ENCODE assay signal across 8 mouse cellular contexts in the genomic region with DNA sequence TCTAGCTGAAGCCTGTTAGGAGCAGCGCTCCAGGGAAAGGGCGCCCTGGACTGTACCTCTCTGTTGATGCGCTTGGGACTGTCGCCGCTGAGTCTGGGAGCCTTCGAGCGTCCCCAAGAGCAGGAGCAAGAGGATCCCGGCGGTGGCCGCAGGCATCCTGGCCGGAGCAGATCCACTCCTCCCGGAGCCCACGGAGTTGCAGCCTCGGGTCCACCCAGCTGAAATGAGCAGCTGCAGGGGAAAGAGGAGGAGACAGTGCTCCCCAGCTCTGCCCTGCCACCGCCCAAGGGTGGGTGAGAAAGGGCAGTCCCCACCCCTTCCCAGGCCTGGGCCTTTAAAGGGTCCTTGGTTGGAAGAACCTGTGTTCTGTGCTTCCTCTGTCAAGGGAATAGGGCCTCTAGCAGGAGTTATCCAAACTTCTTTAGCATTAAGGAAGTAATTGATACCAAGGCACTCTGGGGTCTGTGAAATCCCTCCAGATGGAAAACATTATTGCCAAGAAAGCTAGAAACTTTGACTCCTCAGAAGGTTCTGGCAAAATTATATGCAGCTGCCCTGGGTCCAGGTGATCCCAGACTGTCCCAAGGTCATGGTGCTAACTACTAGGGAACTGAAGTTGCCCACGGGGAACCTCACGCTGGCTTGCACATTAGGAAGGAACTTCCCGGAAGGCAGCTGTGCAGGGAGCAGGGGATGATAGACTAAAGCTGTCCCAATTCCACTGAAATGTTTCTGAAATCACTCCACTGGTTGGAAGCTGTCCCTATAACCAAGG. TPM values are rescaled to one million over a fixed set of nuclear protein-coding genes. Genes with fewer than 3 reads are reported as not detected.
DNase-seq lines count a peak whose midpoint lies in the region; ATAC-seq lines count a peak whose summit lies in the region.

No protein-coding gene starts in this region.

- H3K9ac ChIP-seq in embryonic facial prominence, embryonic 12.5 days: peak overlapping the region; percentile 60
- peak overlapping the region; percentile 69 for H3K9ac ChIP-seq in heart, embryonic 12.5 days
- peak overlapping the region; percentile 44 for H3K9ac ChIP-seq in kidney, embryonic 14.5 days (ENCODE audit: low read depth, low read length)
- peak overlapping the region; percentile 40; the same call in 1 of the 2 replicates for H3K9ac ChIP-seq in stomach, embryonic 14.5 days (replicated peaks; ENCODE audit: low read depth, low read length)

- H3K4me2 ChIP-seq in embryonic facial prominence, embryonic 12.5 days (replicated peaks): peak overlapping the region; percentile 69
- H3K4me2 ChIP-seq in heart, embryonic 12.5 days: peak overlapping the region; percentile 80
- peak overlapping the region; percentile 49 for H3K4me2 ChIP-seq in kidney, embryonic 14.5 days (replicated peaks; ENCODE audit: low read depth, low read length)
- H3K4me2 ChIP-seq in stomach, embryonic 14.5 days (replicated peaks; ENCODE audit: low read depth, low read length): peak overlapping the region; percentile 64

- peak overlapping the region; percentile 92 for H3K27ac ChIP-seq in embryonic facial prominence, embryonic 12.5 days
- H3K27ac ChIP-seq in heart, embryonic 12.5 days (ENCODE audit: poor library complexity, severe bottlenecking): peak overlapping the region; percentile 82
- H3K27ac ChIP-seq in kidney, embryonic 14.5 days (ENCODE audit: low read depth, low read length): 0 out of 2 replicates have a peak overlapping the region, but pooled peaks have one; percentile 24
- peak overlapping the region; percentile 72 for H3K27ac ChIP-seq in stomach, embryonic 14.5 days (ENCODE audit: low read length)

- no peaks in the 10 kb centered on the region for H3K36me3 ChIP-seq in embryonic facial prominence, embryonic 12.5 days
- H3K36me3 ChIP-seq in heart, embryonic 12.5 days: no peaks in the 10 kb centered on the region
- no peaks in the 10 kb centered on the region for H3K36me3 ChIP-seq in kidney, embryonic 14.5 days (ENCODE audit: control insufficient read depth, insufficient read depth, low read length)
- no peaks in the 10 kb centered on the region for H3K36me3 ChIP-seq in stomach, embryonic 14.5 days (ENCODE audit: control insufficient read depth, insufficient read depth, low read length)

- 4% methylated on average over 18 of the region's 18 CpGs for WGBS in embryonic facial prominence, embryonic 12.5 days
- WGBS in heart, embryonic 12.5 days: 11% methylated on average over 18 of the region's 18 CpGs
- WGBS in kidney, embryonic 14.5 days: 9% methylated on average over 18 of the region's 18 CpGs
- WGBS in stomach, embryonic 14.5 days: 10% methylated on average over 18 of the region's 18 CpGs

- H3K4me1 ChIP-seq in embryonic facial prominence, embryonic 12.5 days: no peaks in the 10 kb centered on the region
- peaks cover 11% of the 10 kb centered on the region for H3K4me1 ChIP-seq in heart, embryonic 12.5 days (replicated peaks)
- H3K4me1 ChIP-seq in kidney, embryonic 14.5 days (ENCODE audit: control insufficient read depth, insufficient read depth, low read length): no peaks in the 10 kb centered on the region
- peaks cover 4% of the 10 kb centered on the region; the same call in 1 of the 2 replicates for H3K4me1 ChIP-seq in stomach, embryonic 14.5 days (ENCODE audit: control insufficient read depth, insufficient read depth, low read length)

- H3K9me3 ChIP-seq in embryonic facial prominence, embryonic 12.5 days: no peaks in the 10 kb centered on the region
- H3K9me3 ChIP-seq in heart, embryonic 12.5 days (replicated peaks): no peaks in the 10 kb centered on the region
- no peaks in the 10 kb centered on the region for H3K9me3 ChIP-seq in kidney, embryonic 14.5 days (ENCODE audit: control insufficient read depth, low read length)
- H3K9me3 ChIP-seq in stomach, embryonic 14.5 days (ENCODE audit: control insufficient read depth, low read depth, low read length): no peaks in the 10 kb centered on the region

- peak; percentile 87 for ATAC-seq in frontal cortex, adult (ENCODE audit: low TSS enrichment)
- peak; percentile 82 for ATAC-seq in embryonic facial prominence, embryonic 12.5 days (ENCODE audit: insufficient number of reproducible peaks, insufficient read depth, low FRiP score, low TSS enrichment)
- peak; percentile 45; the same call in 1 of the 2 replicates for ATAC-seq in heart, embryonic 12.5 days (ENCODE audit: insufficient number of reproducible peaks, low FRiP score)
- peak; percentile 90 for ATAC-seq in kidney, embryonic 14.5 days (ENCODE audit: low FRiP score, low TSS enrichment)
- ATAC-seq in stomach, embryonic 14.5 days (ENCODE audit: insufficient number of reproducible peaks, insufficient read depth, low FRiP score, low read depth): peak; percentile 80; the same call in 1 of the 2 replicates

- H3K4me3 ChIP-seq in embryonic facial prominence, embryonic 12.5 days: peak overlapping the region; percentile 54
- peak overlapping the region; percentile 53 for H3K4me3 ChIP-seq in heart, embryonic 12.5 days
- peak overlapping the region; percentile 45 for H3K4me3 ChIP-seq in kidney, embryonic 14.5 days (ENCODE audit: low read length)
- H3K4me3 ChIP-seq in stomach, embryonic 14.5 days (ENCODE audit: low read depth, low read length): peak overlapping the region; percentile 42

- H3K27me3 ChIP-seq in embryonic facial prominence, embryonic 12.5 days: no peaks in the 10 kb centered on the region
- H3K27me3 ChIP-seq in heart, embryonic 12.5 days (replicated peaks): no peaks in the 10 kb centered on the region
- H3K27me3 ChIP-seq in kidney, embryonic 14.5 days (ENCODE audit: control insufficient read depth, insufficient read depth, low read length): no peaks in the 10 kb centered on the region
- H3K27me3 ChIP-seq in stomach, embryonic 14.5 days (ENCODE audit: control insufficient read depth, insufficient read depth, low read length): no peaks in the 10 kb centered on the region

- no peak for DNase-seq in frontal cortex, adult 2 months (ENCODE audit: extremely low spot score in 1 of 2, low spot score in 1 of 2)
- DNase-seq in lung, postnatal 14 days: peak; percentile 18
- DNase-seq in thymus, postnatal 0 days (ENCODE audit: low spot score): no peak

RNA-seq across cellular contexts. Expression of a gene that starts 2.7 kb away (rescaled TPM):
- 7.1 and 7.8 TPM in 2 replicates for polyA plus RNA-seq in frontal cortex, adult 2 months (2012; rRNA removed)
- polyA plus RNA-seq in embryonic facial prominence, embryonic 12.5 days (2016; fragmentation: Nextera tagmentation; extraction: Ambion mirVana): 19.4 and 21.3 TPM in 2 replicates
- 14.1 and 18.9 TPM in 2 replicates for polyA plus RNA-seq in heart, embryonic 12.5 days (2016; fragmentation: Nextera tagmentation; extraction: Ambion mirVana)
- 14.9 and 18.1 TPM in 2 replicates for polyA plus RNA-seq in kidney, embryonic 14.5 days (2014; fragmentation: Nextera tagmentation; extraction: Ambion mirVana)
- polyA plus RNA-seq in stomach, embryonic 14.5 days (2014; fragmentation: Nextera tagmentation; extraction: Ambion mirVana): 24.4 and 25.8 TPM in 2 replicates
- polyA plus RNA-seq in thymus, postnatal 0 days (2015; fragmentation: Nextera tagmentation; extraction: Ambion mirVana): 3.2 and 3.4 TPM in 2 replicates

Comparison
In these comparisons a context has a peak if more than half of its experiments do, and no peak if none do; other contexts are left out.
1. H3K27ac ChIP-seq: peak in every context shown above with its lines; median percentile 92 in embryonic facial prominence, embryonic 12.5 days; 82 in heart, embryonic 12.5 days; 72 in stomach, embryonic 14.5 days; 24 in kidney, embryonic 14.5 days.